Mouse (Mus musculus) brain, embryonic 14.5 days (tissue): ENCODE data around the gene Ryk.

Experiments used
- CTCF ChIP-seq: fragments of 200-500 bp; IDR thresholded peaks from 2 replicates; pipeline ENCODE4 v1.5.1; 2012; ENCODE audit warnings: inconsistent platforms, mild to moderate bottlenecking, moderate library complexity, borderline replicate concordance; ENCODE audit not compliant: insufficient read depth, insufficient read length; ENCODE audit errors: extremely low read depth
- POLR2A ChIP-seq: fragments of 200-500 bp; IDR thresholded peaks from 2 replicates; pipeline ENCODE4 v1.6.1; 2012; ENCODE audit warnings: mild to moderate bottlenecking, inconsistent platforms, borderline replicate concordance; ENCODE audit not compliant: poor library complexity, insufficient read depth, insufficient read length, severe bottlenecking; ENCODE audit errors: extremely low read depth

DNA sequence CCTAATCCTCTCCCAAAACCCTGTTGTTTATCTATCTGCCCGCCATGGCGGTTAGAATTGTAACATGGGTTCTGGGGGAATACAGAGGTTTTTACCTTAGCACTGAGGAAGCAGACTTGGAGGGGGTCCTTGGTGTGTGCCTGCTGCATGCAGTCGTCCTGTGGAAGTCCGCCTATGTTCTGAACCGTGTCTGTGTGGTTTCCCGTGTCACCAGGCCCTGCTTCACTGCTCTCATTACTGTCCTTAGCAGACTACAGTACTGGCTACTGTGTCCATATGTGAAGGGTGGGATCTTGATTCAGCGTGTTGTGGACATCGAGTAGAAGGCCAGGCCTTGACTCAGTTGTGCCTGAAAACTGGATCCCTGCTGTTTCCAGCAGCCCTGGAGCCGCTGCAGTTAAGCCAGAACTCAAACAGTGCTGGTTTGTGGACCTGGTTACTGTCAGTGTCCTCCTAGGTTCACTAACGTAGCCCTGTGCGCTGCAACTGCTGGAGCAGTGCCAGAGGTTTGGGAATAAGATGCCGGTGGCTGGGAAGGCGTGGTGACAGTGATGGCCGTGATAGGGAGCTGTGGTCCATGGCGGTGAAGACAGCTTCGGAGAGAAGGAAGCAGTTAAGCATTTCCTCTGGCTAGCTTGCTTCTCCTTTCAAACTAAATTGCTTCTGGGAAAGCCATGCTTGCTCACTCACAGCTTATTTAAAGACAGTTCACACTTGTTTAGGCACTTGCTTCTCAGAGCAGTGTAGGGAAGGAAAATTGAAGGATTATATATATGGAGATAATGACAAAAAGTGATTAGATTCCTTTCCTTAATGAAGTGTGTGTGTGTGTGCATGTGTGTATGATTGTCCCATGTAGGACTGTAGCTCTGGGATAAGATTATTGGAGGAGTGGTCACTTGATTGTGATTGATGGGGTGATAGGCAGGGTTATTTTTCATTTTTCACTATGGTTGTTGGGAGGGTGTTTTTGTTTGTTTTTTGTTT lies 6.4 kb downstream of the Ryk start:
- TF ChIP-seq CTCF (no peak), POLR2A (no peak)
